Mouse (Mus musculus): ENCODE measurements around the gene Glipr1l1. TPM values are rescaled to one million over a fixed set of nuclear protein-coding genes. Genes with fewer than 3 reads are reported as not detected.
"Not testable (repeated sequence)": the region's sequence is repeated elsewhere in the genome, so short reads cannot be mapped to it uniquely, and the experiment has no call there.

Glipr1l1 gene
- polyA plus RNA-seq, 1 experiment from 2014 or later = not detected

DNA sequence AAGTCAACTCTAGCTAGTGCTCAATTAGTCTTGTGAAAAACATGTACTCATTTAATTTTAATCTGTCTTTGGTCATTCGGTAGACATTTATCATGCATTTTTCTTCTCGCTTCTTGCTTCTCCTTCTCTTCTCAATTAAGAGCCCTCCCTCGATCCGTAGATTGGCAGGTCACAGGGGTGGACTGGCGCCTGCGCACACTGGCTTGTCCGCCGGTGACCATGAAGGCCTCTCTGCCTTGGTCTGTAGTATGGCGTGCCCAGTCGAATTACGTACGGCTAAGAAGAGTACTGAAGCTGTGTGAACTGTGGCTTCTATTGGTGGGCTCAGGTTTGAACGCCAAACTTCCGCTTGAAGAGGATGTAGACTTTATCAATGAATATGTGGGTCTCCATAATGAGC, 23.2 kb downstream of the Glipr1l1 start, which contains the start of gene Glipr1l2:
Glipr1l2 (plus strand) TSS at position 198 of the 400 bp plus-strand sequence.
- Histone ChIP-seq H3K4me3 (ENCODE audit: low read depth, low read length) (no peak within 1 kb of the TSS), H3K9ac (ENCODE audit: low read depth, low read length) (no peak within 1 kb of the TSS)
- no peak for ATAC-seq (ENCODE audit: low read depth)

DNA sequence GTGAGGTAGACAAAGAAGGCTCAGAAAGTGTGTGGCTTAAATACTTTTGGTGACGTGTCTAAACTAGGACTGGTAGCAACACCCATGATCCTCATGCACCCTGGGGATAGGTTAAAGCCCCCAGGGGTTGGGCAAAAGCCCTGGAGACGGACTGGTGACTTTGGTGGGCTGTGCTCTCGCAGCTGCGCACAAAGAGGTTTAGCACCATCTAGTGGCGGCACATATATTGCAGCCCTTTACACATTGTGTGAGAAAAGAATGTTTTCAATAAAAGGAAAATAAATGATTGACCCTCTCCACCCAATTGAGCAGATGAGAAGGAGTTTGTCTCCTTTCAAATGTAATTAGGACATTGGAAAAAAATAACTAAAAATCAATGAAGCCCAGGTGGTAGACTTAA, 45.8 kb downstream of the Glipr1l1 start:
- ATAC-seq (ENCODE audit: low read depth); H3K27me3 ChIP-seq (replicated peaks; ENCODE audit: control insufficient read depth, insufficient read depth, low read length); H3K27ac ChIP-seq (replicated peaks; ENCODE audit: low read depth, low read length); H3K9ac ChIP-seq (ENCODE audit: low read depth, low read length); H3K4me1 ChIP-seq (ENCODE audit: control insufficient read depth, insufficient read depth, low read length); H3K36me3 ChIP-seq (ENCODE audit: control insufficient read depth, insufficient read depth, low read length); H3K4me2 ChIP-seq (ENCODE audit: low read depth, low read length); H3K4me3 ChIP-seq (ENCODE audit: low read depth, low read length); H3K9me3 ChIP-seq (ENCODE audit: control insufficient read depth, low read length): not testable (repeated sequence)
- 4% methylated on average over 5 of the region's 5 CpGs for WGBS
- peak; percentile 23 for DNase-seq (ENCODE audit: low spot score)

More for the DNA sequence above, 23.2 kb downstream of the Glipr1l1 start, which contains the start of gene Glipr1l2:
- H3K9me3 ChIP-seq (ENCODE audit: control insufficient read depth, low read length) = no peaks in the 10 kb centered on the region
- no peaks in the 10 kb centered on the region for H3K4me1 ChIP-seq (ENCODE audit: control insufficient read depth, insufficient read depth, low read length)
- no peak for DNase-seq (ENCODE audit: low spot score)
- no peak within 1 kb of the TSS for H3K27ac ChIP-seq (replicated peaks; ENCODE audit: low read depth, low read length)
- H3K27me3 ChIP-seq (replicated peaks; ENCODE audit: control insufficient read depth, insufficient read depth, low read length) = no peaks in the 10 kb centered on the region
- H3K4me2 ChIP-seq (ENCODE audit: low read depth, low read length) = no peak within 1 kb of the TSS
- H3K36me3 ChIP-seq (ENCODE audit: control insufficient read depth, insufficient read depth, low read length) = no peaks in the 10 kb centered on the region
- 92% methylated on average over 14 of the region's 14 CpGs for WGBS

DNA sequence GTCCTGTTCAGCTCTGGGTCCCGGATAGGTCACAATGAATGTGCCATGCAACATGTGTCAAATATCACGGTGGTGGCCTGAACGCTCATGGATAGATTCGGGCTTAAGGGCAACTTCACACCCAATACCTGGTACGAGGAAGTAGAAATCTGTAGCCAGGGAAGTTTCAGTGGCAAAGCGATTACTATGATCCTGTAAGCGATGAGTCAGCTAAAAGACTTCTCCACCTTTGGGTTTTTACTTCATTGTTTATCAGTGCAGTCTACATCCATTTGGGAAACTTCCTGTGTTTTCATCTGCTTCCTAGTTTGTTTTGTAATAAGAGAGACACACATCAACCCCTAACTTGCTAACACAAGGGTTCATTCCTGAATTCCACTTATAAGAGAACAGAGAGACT, 50.4 kb downstream of the Glipr1l1 start:
- Histone ChIP-seq H3K4me2 (ENCODE audit: low read depth, low read length) (no peak overlapping the region), H3K27ac (replicated peaks; ENCODE audit: low read depth, low read length) (no peak overlapping the region), H3K4me1 (ENCODE audit: control insufficient read depth, insufficient read depth, low read length) (no peaks in the 10 kb centered on the region), H3K9me3 (ENCODE audit: control insufficient read depth, low read length) (no peaks in the 10 kb centered on the region), H3K9ac (ENCODE audit: low read depth, low read length) (no peak overlapping the region), H3K4me3 (ENCODE audit: low read depth, low read length) (no peak overlapping the region), H3K27me3 (replicated peaks; ENCODE audit: control insufficient read depth, insufficient read depth, low read length) (no peaks in the 10 kb centered on the region), H3K36me3 (ENCODE audit: control insufficient read depth, insufficient read depth, low read length) (no peaks in the 10 kb centered on the region)
- ATAC-seq (ENCODE audit: low read depth) (no peak), DNase-seq (ENCODE audit: low spot score) (no peak)
- 89% methylated on average over 7 of the region's 7 CpGs for WGBS

DNA sequence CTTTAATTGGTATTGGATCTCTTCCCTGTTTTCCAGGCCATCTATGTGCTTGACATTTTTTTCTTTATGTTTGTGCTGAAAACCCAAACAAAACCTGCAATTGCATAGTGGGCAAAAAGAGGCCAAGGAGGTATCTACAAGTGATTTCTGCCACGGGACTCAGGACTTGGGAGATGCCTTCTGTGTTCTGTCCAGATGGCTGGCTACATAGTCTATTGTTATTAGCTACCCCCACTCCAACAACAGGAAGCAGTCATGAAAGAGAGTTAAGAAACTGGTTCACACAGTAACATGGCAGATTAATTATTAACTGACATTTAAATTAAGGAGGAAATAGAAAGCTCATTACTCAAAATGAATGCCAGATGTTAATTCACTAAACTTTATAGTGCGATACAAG, 65.1 kb downstream of the Glipr1l1 start:
- not testable (repeated sequence) for ATAC-seq (ENCODE audit: low read depth); DNase-seq (ENCODE audit: low spot score); H3K27ac ChIP-seq (replicated peaks; ENCODE audit: low read depth, low read length); H3K27me3 ChIP-seq (replicated peaks; ENCODE audit: control insufficient read depth, insufficient read depth, low read length); H3K9me3 ChIP-seq (ENCODE audit: control insufficient read depth, low read length); H3K36me3 ChIP-seq (ENCODE audit: control insufficient read depth, insufficient read depth, low read length); H3K4me2 ChIP-seq (ENCODE audit: low read depth, low read length); H3K4me1 ChIP-seq (ENCODE audit: control insufficient read depth, insufficient read depth, low read length); H3K4me3 ChIP-seq (ENCODE audit: low read depth, low read length); H3K9ac ChIP-seq (ENCODE audit: low read depth, low read length)
- 48% methylated on average over 2 of the region's 2 CpGs for WGBS

DNA sequence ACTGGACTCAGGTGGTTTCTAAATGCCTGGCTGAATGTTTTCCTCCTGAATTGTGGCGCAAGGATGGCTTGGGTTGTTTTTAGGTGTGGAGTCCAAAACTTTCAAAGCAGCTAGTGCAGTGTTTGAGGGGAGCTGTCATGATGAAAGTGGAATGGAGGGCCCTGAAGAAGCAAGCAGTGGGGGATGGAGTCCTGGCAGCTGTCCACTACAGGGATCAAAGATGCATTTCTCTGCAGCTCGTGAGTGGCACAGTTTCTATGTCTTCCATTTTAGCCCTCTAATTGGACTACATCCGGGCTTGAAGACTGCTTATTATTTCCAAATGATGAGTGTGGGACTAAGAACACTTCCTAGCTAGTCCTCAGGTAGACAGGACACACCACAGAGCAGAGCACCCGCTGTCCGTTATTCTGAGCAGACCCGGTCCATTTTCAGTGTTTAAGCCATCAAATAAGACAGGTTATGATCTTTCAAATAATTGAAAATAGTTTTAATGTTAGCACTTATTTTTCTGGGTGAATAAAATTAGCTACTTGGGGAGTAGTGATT, 67.8 kb downstream of the Glipr1l1 start:
- H3K27ac ChIP-seq (replicated peaks; ENCODE audit: low read depth, low read length); H3K4me2 ChIP-seq (ENCODE audit: low read depth, low read length); DNase-seq (ENCODE audit: low spot score); H3K27me3 ChIP-seq (replicated peaks; ENCODE audit: control insufficient read depth, insufficient read depth, low read length); ATAC-seq (ENCODE audit: low read depth); H3K4me1 ChIP-seq (ENCODE audit: control insufficient read depth, insufficient read depth, low read length); H3K36me3 ChIP-seq (ENCODE audit: control insufficient read depth, insufficient read depth, low read length); H3K9me3 ChIP-seq (ENCODE audit: control insufficient read depth, low read length); H3K4me3 ChIP-seq (ENCODE audit: low read depth, low read length); H3K9ac ChIP-seq (ENCODE audit: low read depth, low read length): not testable (repeated sequence)
- 75% methylated on average over 6 of the region's 6 CpGs for WGBS

Other genes with a start within 250 kb of the Glipr1l1 start
- 36.8 and 45.9 TPM in 2 replicates for gene Krr1, start 87.5 kb upstream of the Glipr1l1 start, polyA plus RNA-seq (2014; fragmentation: Nextera tagmentation; extraction: Ambion mirVana)
- gene Glipr1, start 57.6 kb upstream of the Glipr1l1 start, polyA plus RNA-seq (2014; fragmentation: Nextera tagmentation; extraction: Ambion mirVana) = 3.5 and 3.7 TPM in 2 replicates
- gene Glipr1l2, start 23.2 kb downstream of the Glipr1l1 start, polyA plus RNA-seq (2014; fragmentation: Nextera tagmentation; extraction: Ambion mirVana) = not detected in 2 replicates
- not detected in 2 replicates for gene Glipr1l3, start 100.1 kb downstream of the Glipr1l1 start, polyA plus RNA-seq (2014; fragmentation: Nextera tagmentation; extraction: Ambion mirVana)
- gene Caps2, start 103.4 kb downstream of the Glipr1l1 start, polyA plus RNA-seq (2014; fragmentation: Nextera tagmentation; extraction: Ambion mirVana) = 0.39 and 0.46 TPM in 2 replicates
- gene Kcnc2, start 210.9 kb downstream of the Glipr1l1 start, polyA plus RNA-seq (2014; fragmentation: Nextera tagmentation; extraction: Ambion mirVana) = 1.1 and 1.3 TPM in 2 replicates

Data from embryonic facial prominence, embryonic 14.5 days (tissue).